Mouse (Mus musculus): ENCODE results near the gene Pdxk. TPM values are rescaled to one million over a fixed set of nuclear protein-coding genes. Genes with fewer than 3 reads are reported as not detected.

Gene Pdxk
- polyA plus RNA-seq (2015; fragmentation: Nextera tagmentation; extraction: Ambion mirVana) = 5.6 and 7.4 TPM in 2 replicates

GRCm38 (mm10) chr10:78464792-78465207, at the start of gene Pdxk:
Pdxk (minus strand) TSS chr10:78464975.

GRCm38 (mm10) chr10:78425181-78426041, 39.4 kb downstream of the Pdxk start, which contains the start of gene Cstb:
Cstb (plus strand) TSS chr10:78425669.

GRCm38 (mm10) chr10:78412319-78413151, 52.2 kb downstream of the Pdxk start, which contains the start of gene Rrp1:
Rrp1 (minus strand) TSS chr10:78413043.

Other genes with a start within 250 kb of the Pdxk start
- 28.1 and 30.4 TPM in 2 replicates for gene Trappc10, start 220.3 kb downstream of the Pdxk start, polyA plus RNA-seq (2015; fragmentation: Nextera tagmentation; extraction: Ambion mirVana)
- gene Agpat3, start 112.5 kb downstream of the Pdxk start, polyA plus RNA-seq (2015; fragmentation: Nextera tagmentation; extraction: Ambion mirVana) = 26.4 and 34.3 TPM in 2 replicates
- 145 and 146 TPM in 2 replicates for gene Rrp1, start 51.9 kb downstream of the Pdxk start, polyA plus RNA-seq (2015; fragmentation: Nextera tagmentation; extraction: Ambion mirVana)
- gene Cstb, start 39.3 kb downstream of the Pdxk start, polyA plus RNA-seq (2015; fragmentation: Nextera tagmentation; extraction: Ambion mirVana) = 121 and 142 TPM in 2 replicates
- gene Olfr1358, start 52.5 kb upstream of the Pdxk start, polyA plus RNA-seq (2015; fragmentation: Nextera tagmentation; extraction: Ambion mirVana) = not detected in 2 replicates
- 27.4 and 32.7 TPM in 2 replicates for gene Ilvbl, start 109.4 kb upstream of the Pdxk start, polyA plus RNA-seq (2015; fragmentation: Nextera tagmentation; extraction: Ambion mirVana)
- gene Syde1, start 127.0 kb upstream of the Pdxk start, polyA plus RNA-seq (2015; fragmentation: Nextera tagmentation; extraction: Ambion mirVana) = 4.2 and 5.5 TPM in 2 replicates
- not detected in 2 replicates for gene Olfr1357, start 153.1 kb upstream of the Pdxk start, polyA plus RNA-seq (2015; fragmentation: Nextera tagmentation; extraction: Ambion mirVana)

All from spleen, postnatal 0 days (tissue).